Mouse (Mus musculus) c-Kit-positive CD71-positive TER-119-positive erythroid progenitor cells, embryonic 14.5 days (primary cell): ENCODE results near the gene Rps6ka5.

ENCODE experiments used
- DNase-seq: peaks from one replicate; pipeline ENCODE4 v3.0.0-alpha.2; 2013; ENCODE audit warnings: low spot score

The Rps6ka5 gene

DNA sequence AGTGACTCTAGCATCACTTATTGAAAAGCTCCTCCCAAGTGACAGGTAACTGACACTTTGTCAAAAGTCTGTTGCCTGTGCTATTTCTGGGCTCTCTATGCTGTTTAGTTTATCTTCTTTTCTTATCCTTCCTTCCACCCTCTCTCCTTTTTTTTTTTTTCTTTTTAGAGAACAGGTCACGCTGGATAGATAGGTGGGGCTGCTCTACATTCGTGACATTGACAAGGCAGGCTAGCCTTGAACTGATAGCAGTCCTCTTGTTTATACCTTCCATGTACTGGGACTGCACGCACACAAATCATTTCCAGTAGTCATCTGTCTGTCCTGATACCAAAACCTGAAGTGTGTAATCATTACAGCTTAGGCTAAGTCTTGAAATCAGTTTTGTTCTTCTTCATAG lies 132.1 kb downstream of the Rps6ka5 start:
- DNase-seq: peak; percentile 7

DNA sequence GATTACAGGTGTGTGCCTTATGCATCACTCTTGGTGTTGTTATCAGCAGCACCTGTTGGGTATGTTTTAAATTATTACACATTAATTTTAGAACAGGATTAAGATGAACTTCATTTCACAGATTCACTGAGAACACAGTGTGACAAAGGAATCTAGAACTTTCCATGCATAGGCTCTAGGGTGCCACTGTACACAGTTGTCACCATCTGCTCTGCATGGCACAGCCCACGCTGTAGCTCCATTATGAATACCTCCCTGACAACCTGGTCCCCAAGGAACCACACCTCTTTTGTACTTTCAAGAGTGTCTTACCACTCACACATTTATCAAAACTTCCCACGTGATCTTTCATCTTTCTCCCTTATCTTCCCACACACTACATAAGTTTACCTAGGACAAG lies 140.2 kb downstream of the Rps6ka5 start:
- DNase-seq: no peak

DNA sequence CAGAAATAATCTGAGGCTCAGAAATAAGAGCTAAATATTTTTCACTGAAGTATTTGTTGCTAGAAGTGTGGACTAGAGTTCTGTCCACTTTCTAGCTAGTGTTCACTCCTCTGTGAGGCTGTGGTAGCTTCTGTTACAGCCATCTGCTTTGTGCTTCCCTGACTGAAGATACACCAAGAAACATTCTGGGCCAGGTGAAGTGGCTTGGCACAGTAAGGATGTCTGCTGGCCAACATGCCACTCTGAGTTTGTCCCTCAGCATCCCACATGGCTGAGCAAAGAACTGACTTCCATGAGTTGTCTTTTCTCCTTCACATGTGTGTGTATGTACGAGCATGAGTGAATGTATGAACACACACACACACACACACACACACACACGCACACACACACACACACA lies 147.6 kb downstream of the Rps6ka5 start:
- DNase-seq: no peak

DNA sequence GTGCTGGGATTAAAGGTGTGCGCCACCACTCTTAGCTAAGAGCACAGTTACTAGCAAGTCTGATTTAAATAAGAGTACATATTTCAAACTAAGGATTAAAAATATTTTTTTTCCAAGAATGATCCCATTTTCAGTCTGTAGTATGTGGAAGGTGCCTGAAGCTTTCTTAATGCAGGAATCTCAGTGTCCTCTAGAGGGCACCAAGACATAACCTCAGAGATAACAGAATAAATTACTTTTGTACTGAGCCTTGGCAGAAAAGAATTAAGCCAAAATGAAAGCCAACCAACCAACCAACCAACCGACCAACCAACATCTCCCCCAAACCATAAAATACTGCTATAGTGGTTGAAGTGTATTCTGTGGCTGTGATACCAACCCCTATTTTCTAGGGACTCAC lies 148.5 kb downstream of the Rps6ka5 start:
- peak; percentile 29 for DNase-seq

DNA sequence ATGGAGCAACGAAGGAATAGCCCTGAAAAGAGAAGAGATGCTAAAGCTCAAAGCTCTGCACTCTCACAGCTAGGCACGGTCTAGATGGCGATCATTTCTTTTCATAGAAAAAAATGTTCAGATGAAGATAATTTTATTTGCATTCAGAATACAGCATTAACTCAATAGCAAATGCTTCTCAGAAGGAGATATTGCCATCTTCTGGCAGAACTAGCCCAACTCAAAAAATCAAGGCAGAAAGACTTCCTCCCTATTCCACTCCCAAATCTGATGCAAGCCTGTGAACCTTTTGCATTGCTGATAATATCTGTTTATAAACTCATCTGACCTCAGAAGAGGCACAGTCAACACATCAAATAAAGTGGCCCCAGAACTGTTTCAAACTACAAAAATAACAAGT lies 151.0 kb downstream of the Rps6ka5 start:
- DNase-seq: no peak

DNA sequence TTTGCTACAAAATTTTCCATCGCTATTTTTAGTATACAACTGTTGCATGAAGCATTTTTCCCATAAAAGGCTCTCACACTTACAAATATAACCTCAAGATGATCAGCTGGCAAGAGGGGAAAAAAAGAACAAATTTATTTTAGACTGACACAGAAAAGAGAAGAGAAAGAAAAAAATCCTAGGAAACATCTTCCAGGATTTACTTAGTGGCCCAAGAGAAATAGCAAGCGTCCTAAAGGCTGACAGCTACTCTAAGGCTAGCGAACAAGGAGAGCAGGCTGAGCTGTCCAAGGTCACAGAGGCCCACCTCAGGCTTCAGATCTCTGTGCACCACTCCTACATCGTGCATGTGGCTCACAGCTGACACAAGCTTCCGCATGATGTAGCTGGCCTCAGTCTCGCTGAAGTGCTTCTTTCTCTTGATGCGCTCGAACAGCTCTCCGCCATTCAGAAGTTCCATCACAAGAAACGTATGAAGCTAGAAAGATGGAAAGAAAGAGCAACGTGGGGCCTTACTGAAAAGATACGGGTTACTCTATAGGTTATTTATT lies 156.2 kb downstream of the Rps6ka5 start:
- DNase-seq: no peak

DNA sequence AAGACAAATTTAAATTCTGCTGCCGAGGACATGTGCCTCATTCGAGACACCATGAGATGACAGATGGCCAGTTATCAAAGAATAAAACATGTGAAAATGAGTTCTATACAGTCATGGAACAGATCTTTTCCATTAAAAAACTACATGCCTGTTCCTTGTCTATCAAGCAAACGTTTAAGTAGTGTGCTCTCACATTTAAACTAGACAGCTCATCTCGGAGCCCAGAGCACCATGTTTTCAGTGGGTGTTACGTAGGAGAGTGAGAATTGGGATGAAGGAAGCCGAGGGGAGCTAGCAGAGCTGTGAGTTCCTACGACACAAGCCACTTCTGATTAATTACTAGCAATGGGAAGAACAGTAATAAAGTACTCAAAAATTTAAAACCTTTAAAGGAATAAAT lies 158.0 kb downstream of the Rps6ka5 start:
- DNase-seq: no peak

DNA sequence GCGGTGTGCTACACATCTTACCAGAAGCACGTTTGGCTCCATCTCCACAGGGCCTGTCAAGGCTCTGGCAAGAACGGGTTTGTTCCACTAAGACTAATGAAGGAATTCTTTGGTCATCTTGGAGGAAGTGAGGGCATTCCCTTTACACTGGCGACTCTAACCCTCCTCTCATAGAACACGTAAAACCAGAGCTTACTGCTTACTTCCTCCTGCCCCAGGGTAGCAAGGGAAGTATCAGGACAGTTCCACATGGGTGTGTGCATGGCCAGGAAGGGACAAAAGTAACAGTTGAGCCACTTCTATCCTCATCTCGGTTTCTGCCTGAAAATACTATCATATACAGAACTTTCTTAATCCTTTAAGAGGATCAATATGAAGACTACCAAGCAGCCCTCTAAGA lies 158.7 kb downstream of the Rps6ka5 start:
- DNase-seq: no peak

DNA sequence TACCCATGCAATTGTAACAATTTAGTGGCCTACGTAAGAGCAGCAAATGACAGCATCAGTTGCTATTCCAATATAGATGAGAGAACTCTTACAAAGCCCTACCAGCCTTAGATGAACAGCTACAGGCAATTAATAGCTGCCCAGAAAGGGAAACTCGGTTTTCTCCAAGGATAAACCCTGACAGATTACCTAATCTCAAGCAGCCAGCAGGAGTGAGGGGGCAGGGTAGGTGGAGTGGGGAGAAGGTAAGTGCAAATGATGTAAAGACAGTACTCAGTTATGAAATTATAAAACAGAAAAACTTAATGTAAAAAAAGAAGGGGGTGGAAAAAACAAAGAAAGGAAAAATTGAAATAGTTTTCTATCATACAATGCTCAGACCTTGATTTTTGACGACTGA lies 159.2 kb downstream of the Rps6ka5 start:
- no peak for DNase-seq

DNA sequence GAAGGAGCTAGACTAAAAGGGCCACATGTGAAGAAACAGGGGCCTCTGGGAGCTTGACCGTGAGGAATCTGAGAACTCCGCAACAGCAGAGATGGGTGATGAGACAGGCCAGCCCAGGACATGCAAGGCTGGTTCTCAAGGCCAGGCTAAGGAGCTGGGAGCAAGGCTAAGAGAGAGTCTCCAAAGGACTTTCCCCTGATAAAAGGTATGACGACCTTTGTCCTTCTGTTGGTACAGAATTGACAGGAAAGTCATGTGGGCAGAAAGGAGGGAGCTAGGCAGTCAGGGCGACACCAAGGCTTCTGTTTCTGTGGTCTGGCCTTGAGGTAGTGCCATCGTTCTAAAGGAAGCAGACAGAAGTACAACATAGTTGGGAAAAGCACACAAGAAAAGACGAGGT lies 173.1 kb downstream of the Rps6ka5 start:
- DNase-seq: no peak

DNA sequence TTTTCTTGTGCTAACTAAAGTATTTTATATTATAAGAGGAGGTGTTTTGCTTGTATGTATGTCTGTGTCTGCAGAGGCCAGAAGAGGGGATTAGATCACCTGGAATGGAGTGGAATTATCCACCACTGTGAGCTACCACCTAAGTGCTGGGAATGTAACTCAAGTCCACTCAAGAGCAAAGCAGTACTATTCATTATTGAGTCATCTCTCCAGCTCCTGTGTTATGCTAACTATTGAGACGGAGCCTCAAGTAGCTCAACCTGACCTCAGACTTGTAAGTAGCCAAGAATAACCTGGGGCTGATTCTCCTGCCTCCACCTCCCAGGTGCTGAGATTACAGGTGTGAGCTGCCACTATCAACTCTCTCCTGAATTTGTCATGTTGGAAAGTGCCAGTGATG lies 174.8 kb downstream of the Rps6ka5 start:
- no peak for DNase-seq

DNA sequence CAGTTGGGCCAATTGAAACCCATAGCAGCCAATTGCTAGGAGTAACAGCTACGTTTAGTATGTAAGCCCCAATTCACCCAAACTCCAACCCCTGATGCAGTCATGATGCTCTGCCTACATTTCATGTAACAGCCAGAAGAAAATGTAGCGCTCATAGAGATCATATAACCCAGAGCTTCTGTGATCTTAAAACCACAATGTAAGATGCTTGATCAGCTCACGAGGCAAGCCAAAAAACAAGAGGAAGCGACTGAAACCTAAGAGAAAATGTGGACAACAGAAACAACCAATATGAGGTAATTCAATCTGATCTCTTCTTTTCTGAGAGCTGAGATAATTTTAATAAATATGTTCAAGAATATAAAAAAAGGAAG lies 182.6 kb downstream of the Rps6ka5 start:
- DNase-seq: no peak

DNA sequence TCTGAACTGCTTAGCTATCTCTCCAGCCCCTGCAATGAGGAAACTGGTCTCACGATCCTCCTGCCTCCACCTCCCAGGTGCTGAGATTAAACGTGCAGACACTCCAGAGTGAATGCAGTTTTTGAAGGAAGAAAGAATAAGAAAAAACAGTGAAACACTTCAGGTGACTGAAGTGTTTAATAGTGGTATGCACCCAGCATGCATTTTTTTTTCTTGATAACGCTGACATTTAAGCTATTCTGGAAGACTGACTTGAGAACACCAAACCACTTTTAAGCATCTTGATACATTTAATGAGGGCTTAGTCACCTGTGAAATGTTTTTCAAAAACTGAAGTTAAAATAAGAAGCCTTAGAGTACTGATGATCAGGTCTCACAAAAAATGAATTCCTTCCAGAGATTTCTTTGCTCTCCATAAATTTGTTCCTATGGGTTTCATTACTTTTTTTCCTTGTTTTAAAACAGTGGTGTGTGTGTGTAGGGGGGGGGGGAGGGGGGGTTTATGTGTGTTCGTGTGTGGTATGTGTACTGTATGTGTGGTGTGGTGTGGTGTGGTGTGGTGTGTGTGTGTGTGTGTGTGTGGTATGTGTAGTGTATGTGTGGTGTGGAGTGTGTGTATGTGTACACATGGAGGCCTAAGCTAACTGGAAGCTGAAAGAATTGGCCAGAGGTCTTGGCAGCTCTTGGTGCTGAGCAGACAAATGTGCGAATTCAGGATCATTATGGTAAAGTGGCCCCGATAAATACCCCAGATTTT lies 183.2 kb downstream of the Rps6ka5 start:
- no peak for DNase-seq

DNA sequence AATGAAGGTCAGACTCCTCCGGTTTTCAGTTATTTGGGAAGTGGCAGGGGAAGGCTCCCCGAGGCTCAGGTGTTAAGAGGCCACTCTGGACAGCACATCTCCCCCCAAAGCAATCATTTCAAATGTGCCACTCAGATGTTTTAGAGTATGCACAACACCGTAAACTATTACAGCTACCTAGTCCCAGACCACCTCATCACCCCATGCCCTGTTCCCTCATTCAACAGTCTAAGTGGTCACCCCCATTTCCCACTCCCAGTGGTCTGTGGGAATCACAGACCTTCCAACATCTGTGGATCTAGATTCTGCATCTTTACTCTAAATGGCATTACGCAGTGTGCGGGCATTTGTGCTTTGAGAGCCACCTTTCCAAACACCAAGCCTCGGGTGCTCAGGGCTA lies 184.3 kb downstream of the Rps6ka5 start:
- no peak for DNase-seq

DNA sequence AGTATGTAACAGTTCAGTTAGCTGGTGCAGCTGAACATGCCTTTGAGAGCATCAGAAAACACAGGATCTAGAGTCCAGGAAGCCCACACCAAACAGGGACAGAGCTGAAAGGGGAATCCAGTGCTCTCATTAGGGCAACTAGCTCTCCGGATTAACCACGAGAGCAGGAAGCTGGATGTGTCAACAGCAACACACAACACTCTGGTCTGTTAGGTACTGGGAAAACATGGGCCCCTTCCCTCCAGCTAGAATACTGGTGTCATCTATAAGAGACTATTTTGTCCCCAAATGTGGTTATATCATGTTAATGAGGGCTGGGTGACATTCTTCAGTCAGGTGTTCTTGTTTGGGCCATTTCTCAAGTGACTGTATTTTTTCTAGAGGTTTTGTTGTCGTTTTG lies 184.7 kb downstream of the Rps6ka5 start:
- DNase-seq: no peak

DNA sequence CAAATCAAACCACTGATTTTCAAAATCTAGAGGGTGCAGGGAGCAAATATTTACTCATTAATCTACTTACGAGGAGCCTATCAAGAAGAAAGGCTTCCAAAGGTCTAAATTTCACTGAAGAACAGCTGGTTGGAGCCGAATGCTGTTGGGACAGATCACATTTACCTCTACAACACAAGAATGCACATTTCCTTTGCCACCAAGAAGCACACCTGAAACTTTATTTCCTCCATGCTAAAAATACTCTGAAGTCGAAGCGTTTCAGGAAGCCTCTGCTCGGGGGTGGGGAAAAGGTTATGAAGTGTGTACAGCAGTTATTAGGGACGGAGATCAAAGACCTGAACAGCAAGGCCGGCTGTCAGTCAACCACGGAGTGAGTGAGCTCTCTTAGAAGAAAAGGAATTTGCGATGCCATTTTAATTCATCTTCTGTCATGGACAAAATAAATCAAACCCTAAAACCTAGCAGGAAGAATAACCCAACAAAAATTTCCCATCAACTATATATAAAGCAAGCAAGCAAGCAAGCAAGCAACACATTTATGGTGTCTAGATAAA lies 187.5 kb downstream of the Rps6ka5 start:
- DNase-seq: no peak

DNA sequence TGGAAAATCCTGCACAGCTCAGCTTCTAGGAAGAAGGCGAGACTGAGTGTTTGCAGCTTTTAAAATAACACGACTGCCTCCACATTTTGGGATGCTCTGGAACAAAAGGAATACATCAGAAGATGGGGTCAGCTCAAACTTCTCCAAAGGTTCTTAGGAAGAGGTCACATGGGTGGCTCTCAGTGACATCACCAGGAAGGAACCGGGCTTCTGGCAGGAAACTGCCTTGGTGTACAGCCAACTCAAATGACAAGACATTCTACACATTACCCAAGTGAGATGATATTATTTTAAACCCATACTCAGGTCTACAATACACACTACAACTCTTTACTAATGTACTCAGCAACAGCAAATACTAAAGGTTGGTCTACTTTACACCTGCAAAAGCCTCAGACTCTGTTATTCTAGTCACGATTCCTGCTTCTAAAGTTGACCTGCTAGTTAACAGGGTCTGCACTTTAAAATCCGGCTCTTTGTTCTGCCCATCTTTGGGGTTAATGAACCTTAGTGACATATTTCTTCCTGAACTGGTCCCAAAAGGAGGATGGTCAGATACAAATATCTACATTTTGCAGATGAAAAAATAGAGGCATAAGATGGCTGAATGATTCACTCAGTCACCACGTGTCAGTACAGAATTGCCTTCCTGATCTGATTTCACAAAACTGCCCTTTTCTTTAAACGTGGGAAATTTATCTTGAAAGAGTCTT lies 188.2 kb downstream of the Rps6ka5 start:
- DNase-seq: no peak

DNA sequence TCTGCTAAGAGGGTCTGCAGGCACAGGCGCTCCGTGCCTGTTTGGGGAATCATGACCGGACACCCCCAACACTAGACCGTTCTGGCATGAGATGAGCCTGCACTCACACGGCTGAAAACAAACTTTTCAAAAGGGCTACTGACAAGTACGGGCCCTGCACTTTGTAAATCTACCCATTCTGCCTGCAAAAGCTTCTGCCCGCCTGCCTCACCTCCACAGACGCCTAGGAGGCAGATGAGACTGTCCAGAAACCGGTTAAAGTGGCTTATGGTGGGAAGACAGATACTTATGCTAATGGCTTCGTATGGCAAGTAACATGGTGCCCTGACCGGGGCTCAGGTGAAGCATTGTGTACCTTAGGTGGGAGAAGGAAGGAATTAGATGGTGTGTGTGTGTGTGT lies 189.7 kb downstream of the Rps6ka5 start:
- no peak for DNase-seq

DNA sequence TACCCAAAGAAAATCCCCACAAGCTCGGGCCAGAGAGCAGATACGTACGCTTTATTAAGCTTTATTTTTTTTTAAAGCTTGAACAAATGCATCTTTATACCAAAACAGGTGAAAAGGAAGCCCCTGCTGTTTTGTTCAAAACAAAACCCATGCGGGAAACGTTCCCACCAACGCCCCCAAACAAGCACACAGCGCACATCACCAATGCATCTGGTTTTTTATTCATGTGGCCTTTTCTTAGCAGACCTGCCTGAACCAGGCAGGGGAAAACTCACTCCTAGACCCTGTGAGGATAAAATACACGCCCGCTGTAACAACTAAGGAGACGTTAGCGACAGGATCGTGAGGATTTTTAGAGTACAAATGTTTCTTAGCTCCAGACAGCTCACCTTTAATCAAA lies 191.8 kb downstream of the Rps6ka5 start:
- no peak for DNase-seq

DNA sequence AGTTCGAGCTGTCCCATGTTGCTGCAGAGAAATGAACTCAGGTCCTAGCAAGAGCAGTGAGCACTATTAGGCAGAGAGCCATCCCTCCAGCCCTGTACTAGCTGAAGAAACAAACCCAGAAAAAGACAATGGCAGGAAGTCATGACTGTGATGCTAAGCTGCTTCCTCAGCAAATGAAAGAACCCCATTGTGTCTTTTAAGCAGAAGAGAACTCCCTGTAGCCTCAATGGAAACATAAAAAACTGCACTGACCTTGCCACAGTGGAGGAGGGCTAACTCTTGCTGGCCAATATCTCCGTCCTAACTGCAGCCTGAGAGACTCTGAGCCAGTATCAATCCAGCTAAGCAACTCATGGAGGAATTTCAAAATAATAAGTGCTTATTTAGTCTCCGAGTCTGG lies 192.8 kb downstream of the Rps6ka5 start:
- no peak for DNase-seq

DNA sequence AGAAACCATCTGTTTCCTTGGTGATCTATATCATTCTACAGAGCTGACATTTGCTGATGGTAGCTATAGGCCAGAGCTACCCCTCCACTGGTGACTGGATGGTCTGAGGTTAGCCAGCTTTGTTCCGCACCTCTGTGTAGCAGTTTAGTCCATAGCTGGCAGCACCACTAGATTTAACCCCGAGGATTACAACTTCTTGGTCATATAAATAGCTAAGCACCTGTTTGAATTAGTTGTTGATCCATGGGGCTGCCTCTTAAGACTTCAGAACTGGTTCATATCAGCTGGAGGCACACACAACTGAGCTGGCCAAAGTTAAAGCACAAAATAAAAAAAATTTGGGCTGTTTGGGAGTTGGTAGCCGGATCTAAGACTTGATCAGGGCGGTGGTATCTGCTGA lies 193.6 kb downstream of the Rps6ka5 start:
- DNase-seq: no peak

DNA sequence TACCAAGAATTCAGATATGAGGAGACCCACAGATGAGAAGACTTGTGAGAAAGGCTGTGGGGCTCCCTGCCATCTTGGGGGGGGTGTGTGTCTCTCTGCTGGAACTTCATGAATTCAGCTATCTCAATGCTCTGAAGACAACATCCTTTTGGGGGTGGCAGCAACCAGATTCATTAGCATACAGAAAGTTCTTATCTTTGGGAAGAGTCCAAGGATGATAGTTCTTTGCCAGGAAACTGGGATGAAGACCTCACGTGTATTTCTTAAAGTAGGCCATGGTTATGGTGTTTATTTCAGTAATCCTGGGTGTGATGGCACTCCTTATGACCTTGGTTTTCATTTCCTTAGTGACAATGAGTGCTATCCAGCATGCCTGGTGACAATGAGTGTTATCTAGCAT lies 195.0 kb downstream of the Rps6ka5 start:
- no peak for DNase-seq

DNA sequence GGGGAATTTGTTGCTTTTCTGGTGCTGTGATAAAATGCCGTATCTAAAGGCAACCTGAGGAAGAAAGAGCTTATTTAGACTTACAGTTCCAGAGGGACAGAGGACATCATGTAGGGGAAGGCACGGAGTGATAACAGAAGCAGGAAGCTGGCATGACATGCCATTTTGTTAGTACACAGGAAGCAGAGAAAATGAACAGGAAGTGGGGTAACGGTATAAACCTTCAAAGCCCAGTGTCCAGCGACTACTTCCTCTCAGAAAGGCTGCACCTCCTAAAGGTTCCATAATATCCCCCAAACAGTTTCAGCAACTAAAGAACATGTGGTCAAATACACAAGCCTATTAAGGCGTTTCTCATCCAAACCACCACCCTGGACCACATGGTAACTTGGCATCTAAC lies 195.9 kb downstream of the Rps6ka5 start:
- DNase-seq: no peak
